8 mouse cellular contexts compared by ENCODE assay signal in genomic region chr1:172261477-172262078, GRCm38 (mm10). TPM values are rescaled to one million over a fixed set of nuclear protein-coding genes. Genes with fewer than 3 reads are reported as not detected.
DNase-seq lines count a peak whose midpoint lies in the region; ATAC-seq lines count a peak whose summit lies in the region.

Gene Igsf8 (plus strand): TSS chr1:172261641.

- no peak for ATAC-seq in kidney, embryonic 16.5 days (ENCODE audit: low FRiP score, low TSS enrichment)
- no peak for ATAC-seq in granulocyte monocyte progenitor cell, adult 5-6 weeks (replicated peaks; ENCODE audit: poor library complexity, severe bottlenecking)
- ATAC-seq in monocyte, adult 5-6 weeks (replicated peaks; ENCODE audit: insufficient number of reproducible peaks, low FRiP score, low TSS enrichment, poor library complexity, severe bottlenecking), result no peak

- no peak within 1 kb of the TSS for H3K4me3 ChIP-seq in kidney, embryonic 16.5 days (ENCODE audit: low read length)

- no peak within 1 kb of the TSS for H3K27ac ChIP-seq in kidney, embryonic 16.5 days (ENCODE audit: low read length)

- WGBS in kidney, embryonic 16.5 days, result 57% methylated on average over 8 of the region's 8 CpGs

- H3K27me3 ChIP-seq in kidney, embryonic 16.5 days (ENCODE audit: insufficient read depth, low read length), result no peaks in the 10 kb centered on the region

- H3K4me1 ChIP-seq in kidney, embryonic 16.5 days (ENCODE audit: insufficient read depth, low read length), result no peaks in the 10 kb centered on the region

- no peak within 1 kb of the TSS for H3K4me2 ChIP-seq in kidney, embryonic 16.5 days (replicated peaks; ENCODE audit: low read depth, low read length)

- H3K36me3 ChIP-seq in kidney, embryonic 16.5 days (ENCODE audit: insufficient read depth, low read length), result no peaks in the 10 kb centered on the region

- intact Hi-C loops in left cerebral cortex, postnatal 10 days (cut with DNase I), result no loop called here

- H3K9me3 ChIP-seq in kidney, embryonic 16.5 days (ENCODE audit: low read length), result peaks cover 5% of the 10 kb centered on the region

- no peak for DNase-seq in kidney, postnatal 10 days
- DNase-seq in adrenal gland, postnatal 14 days, result no peak
- no peak for DNase-seq in left cerebral cortex, postnatal 10 days (ENCODE audit: extremely low spot score in 1 of 2, low spot score in 2 of 2)
- no peak for DNase-seq in frontal cortex, postnatal 36 days (ENCODE audit: low spot score in 2 of 2)
- DNase-seq in right cerebral cortex, postnatal 10 days (ENCODE audit: low spot score in 2 of 2), result no peak

- H3K9ac ChIP-seq in kidney, embryonic 16.5 days (replicated peaks; ENCODE audit: low read length), result no peak within 1 kb of the TSS

RNA-seq across cellular contexts. Expression of gene Igsf8, which starts in this region (rescaled TPM):
- 60.2 and 69.7 TPM in 2 replicates for polyA plus RNA-seq in kidney, embryonic 16.5 days (2015; fragmentation: Nextera tagmentation; extraction: Ambion mirVana)
- 23.9 and 26.1 TPM in 2 replicates for total RNA-seq in adrenal gland, postnatal 14 days (2021)
- 53.7 and 58.4 TPM in 2 replicates for total RNA-seq in granulocyte monocyte progenitor cell, adult 5-6 weeks (2014; fragmentation: Nextera tagmentation)
- 24.8 and 25.0 TPM in 2 replicates for total RNA-seq in granulocyte monocyte progenitor cell, adult 5-6 weeks (2017)
- 100 to 1,000 TPM; 216 to 226 TPM for total RNA-seq in left cerebral cortex, postnatal 10 days (2021)
- 13.0 to 18.8 TPM (median 16.7 TPM) in 3 replicates for total RNA-seq in monocyte, adult 5-6 weeks (2017)
